Mouse (Mus musculus): ENCODE results near the gene Rpusd3. TPM values are rescaled to one million over a fixed set of nuclear protein-coding genes. Genes with fewer than 3 reads are reported as not detected.

Gene Rpusd3
- 25.7 and 27.2 TPM in 2 replicates for polyA plus RNA-seq (2014; fragmentation: Nextera tagmentation; extraction: Ambion mirVana)

- Histone ChIP-seq H3K36me3 (replicated peaks; ENCODE audit: control insufficient read depth, insufficient read depth, low read depth, low read length) (no peaks in the 10 kb centered on the region), H3K9ac (replicated peaks; ENCODE audit: low read length) (peak within 1 kb of the TSS; percentile 67), H3K4me1 (ENCODE audit: control insufficient read depth, insufficient read depth, low read length) (peaks cover 3% of the 10 kb centered on the region; the same call in 1 of the 2 replicates), H3K4me2 (ENCODE audit: low read depth, low read length) (peak within 1 kb of the TSS; percentile 87), H3K4me3 (ENCODE audit: low read depth, low read length) (peak within 1 kb of the TSS; percentile 63), H3K9me3 (replicated peaks; ENCODE audit: control insufficient read depth, low read length) (no peaks in the 10 kb centered on the region), H3K27ac (replicated peaks; ENCODE audit: low read depth, low read length) (no peak within 1 kb of the TSS), H3K27me3 (ENCODE audit: control insufficient read depth, insufficient read depth, low read length) (no peaks in the 10 kb centered on the region)
- DNase-seq (ENCODE audit: low spot score), result peak; percentile 98
- ATAC-seq (replicated peaks; ENCODE audit: insufficient number of reproducible peaks, low FRiP score, low TSS enrichment, low read depth), result peak; percentile 96
- 0% methylated on average over 25 of the region's 25 CpGs for WGBS
These were observed at the start of gene Rpusd3 for GRCm38 (mm10) chr6:113419199-113419587. Gene Rpusd3, minus strand, starts transcription at chr6:113419340.

DNA sequence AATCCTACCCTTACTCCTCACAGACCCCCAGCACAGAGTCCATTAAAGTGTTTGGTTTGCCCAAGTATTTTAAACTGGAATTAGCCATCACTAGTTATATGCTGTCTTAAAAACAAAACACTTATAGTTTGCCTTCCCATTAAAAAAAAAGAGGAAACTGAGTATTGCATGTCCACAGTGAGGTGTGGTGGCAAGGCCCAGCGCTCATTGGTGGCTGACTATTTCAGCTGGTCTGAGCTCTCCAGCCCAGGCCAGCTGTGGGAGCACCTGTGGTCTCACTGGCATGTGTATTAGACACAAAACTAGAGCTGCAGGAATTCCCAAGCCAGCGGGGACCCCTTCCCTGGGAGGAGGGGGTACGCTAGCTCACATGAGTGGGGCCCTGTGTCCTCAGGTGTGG lies 49.4 kb upstream of the Rpusd3 start:
- H3K36me3 ChIP-seq (replicated peaks; ENCODE audit: control insufficient read depth, insufficient read depth, low read depth, low read length), result no peaks in the 10 kb centered on the region
- no peak overlapping the region for H3K4me3 ChIP-seq (ENCODE audit: low read depth, low read length)
- H3K4me1 ChIP-seq (ENCODE audit: control insufficient read depth, insufficient read depth, low read length), result peaks cover 6% of the 10 kb centered on the region
- peaks cover 17% of the 10 kb centered on the region for H3K27me3 ChIP-seq (ENCODE audit: control insufficient read depth, insufficient read depth, low read length)
- ATAC-seq (replicated peaks; ENCODE audit: insufficient number of reproducible peaks, low FRiP score, low TSS enrichment, low read depth) (no peak), DNase-seq (ENCODE audit: low spot score) (no peak)
- 67% methylated on average over 3 of the region's 3 CpGs for WGBS
- H3K9me3 ChIP-seq (replicated peaks; ENCODE audit: control insufficient read depth, low read length), result no peaks in the 10 kb centered on the region
- no peak overlapping the region for H3K27ac ChIP-seq (replicated peaks; ENCODE audit: low read depth, low read length)
- H3K4me2 ChIP-seq (ENCODE audit: low read depth, low read length), result no peak overlapping the region
- H3K9ac ChIP-seq (replicated peaks; ENCODE audit: low read length), result no peak overlapping the region

DNA sequence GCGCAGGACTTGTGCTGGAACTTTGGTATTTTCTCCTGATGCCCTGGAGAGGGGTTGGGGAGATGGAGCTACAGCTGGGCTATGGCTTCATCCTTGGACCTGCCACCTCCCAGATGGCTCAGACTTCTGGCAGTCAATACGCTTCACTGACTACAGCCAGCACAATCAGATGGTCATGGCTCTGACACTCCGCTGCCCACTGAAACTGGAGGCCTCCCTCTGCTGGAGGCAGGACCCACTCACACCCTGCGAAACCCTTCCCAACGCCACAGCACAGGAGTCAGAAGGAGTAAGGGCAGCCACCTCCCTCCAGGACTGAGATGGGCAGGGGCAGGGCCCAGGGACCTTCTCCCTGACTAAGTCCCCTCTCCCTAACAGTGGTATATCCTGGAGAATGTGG lies 46.5 kb upstream of the Rpusd3 start:
- H3K9ac ChIP-seq (replicated peaks; ENCODE audit: low read length), result no peak overlapping the region
- ATAC-seq (replicated peaks; ENCODE audit: insufficient number of reproducible peaks, low FRiP score, low TSS enrichment, low read depth) (no peak), DNase-seq (ENCODE audit: low spot score) (no peak)
- H3K4me2 ChIP-seq (ENCODE audit: low read depth, low read length), result no peak overlapping the region
- H3K27ac ChIP-seq (replicated peaks; ENCODE audit: low read depth, low read length), result no peak overlapping the region
- H3K36me3 ChIP-seq (replicated peaks; ENCODE audit: control insufficient read depth, insufficient read depth, low read depth, low read length), result no peaks in the 10 kb centered on the region
- no peak overlapping the region for H3K4me3 ChIP-seq (ENCODE audit: low read depth, low read length)
- WGBS, result 55% methylated on average over 5 of the region's 5 CpGs
- no peaks in the 10 kb centered on the region for H3K9me3 ChIP-seq (replicated peaks; ENCODE audit: control insufficient read depth, low read length)
- H3K4me1 ChIP-seq (ENCODE audit: control insufficient read depth, insufficient read depth, low read length), result peaks cover 6% of the 10 kb centered on the region
- H3K27me3 ChIP-seq (ENCODE audit: control insufficient read depth, insufficient read depth, low read length), result peaks cover 11% of the 10 kb centered on the region

DNA sequence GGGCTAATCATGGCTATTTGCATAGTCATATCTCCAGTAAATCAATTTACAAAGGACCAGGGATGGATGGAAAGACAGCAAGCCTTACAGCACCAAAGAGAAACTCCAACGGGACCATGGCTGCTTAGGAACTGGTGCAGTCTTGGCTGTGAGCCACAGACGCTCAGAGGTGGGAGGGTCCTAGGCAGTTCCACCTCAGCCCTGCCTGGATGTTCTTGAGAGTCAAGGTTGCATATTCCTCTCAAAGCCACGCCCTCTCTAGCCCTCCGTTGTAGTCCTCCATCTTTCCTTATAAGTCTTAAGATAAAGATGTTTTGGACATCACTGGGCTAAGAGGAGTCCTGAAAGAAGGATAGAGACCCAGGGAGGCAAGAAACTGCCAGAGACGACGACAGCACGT lies 44.9 kb upstream of the Rpusd3 start:
- Histone ChIP-seq H3K4me3 (ENCODE audit: low read depth, low read length) (no peak overlapping the region), H3K27ac (replicated peaks; ENCODE audit: low read depth, low read length) (no peak overlapping the region), H3K9me3 (replicated peaks; ENCODE audit: control insufficient read depth, low read length) (no peaks in the 10 kb centered on the region), H3K4me1 (ENCODE audit: control insufficient read depth, insufficient read depth, low read length) (no peaks in the 10 kb centered on the region), H3K27me3 (ENCODE audit: control insufficient read depth, insufficient read depth, low read length) (no peaks in the 10 kb centered on the region), H3K4me2 (ENCODE audit: low read depth, low read length) (no peak overlapping the region), H3K9ac (replicated peaks; ENCODE audit: low read length) (no peak overlapping the region), H3K36me3 (replicated peaks; ENCODE audit: control insufficient read depth, insufficient read depth, low read depth, low read length) (no peaks in the 10 kb centered on the region)
- no peak for DNase-seq (ENCODE audit: low spot score)
- 70% methylated on average over 7 of the region's 7 CpGs for WGBS
- ATAC-seq (replicated peaks; ENCODE audit: insufficient number of reproducible peaks, low FRiP score, low TSS enrichment, low read depth), result no peak

- Histone ChIP-seq H3K4me2 (ENCODE audit: low read depth, low read length) (no peak overlapping the region; the same call in 1 of the 2 replicates), H3K27ac (replicated peaks; ENCODE audit: low read depth, low read length) (no peak overlapping the region)
- 57% methylated on average over 10 of the region's 10 CpGs for WGBS
These were observed 39.5 kb upstream of the Rpusd3 start for GRCm38 (mm10) chr6:113458635-113459034.

DNA sequence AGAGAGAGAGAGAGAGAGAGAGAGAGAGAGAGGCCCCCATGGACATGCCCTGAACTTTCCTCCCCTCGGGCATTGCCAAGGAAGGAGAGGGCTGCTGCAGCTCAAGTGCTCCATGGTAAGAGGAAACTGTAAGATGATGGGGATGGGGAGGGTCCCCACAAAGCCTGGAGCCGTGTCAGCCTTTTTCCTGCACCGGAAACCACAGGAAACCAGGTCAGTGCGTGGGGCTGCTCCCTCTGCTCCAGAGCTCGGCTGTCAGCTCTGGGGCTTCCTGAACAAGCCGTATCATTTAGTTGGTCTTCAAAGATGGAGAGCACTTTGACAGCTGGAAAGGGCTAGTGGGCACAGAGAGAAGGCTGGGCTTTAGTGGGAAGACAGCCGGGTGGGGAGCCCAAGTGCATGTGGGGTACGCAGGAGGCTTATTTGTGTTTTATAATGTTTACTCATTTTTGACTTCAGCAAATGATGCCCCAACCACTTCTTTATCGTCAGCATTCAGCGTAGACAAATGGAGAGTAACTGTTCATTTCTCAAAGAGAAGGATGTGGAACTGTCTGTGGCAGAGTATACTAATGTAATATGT lies 38.9 kb upstream of the Rpusd3 start, which contains the start of gene Il17re:
Gene Il17re (plus strand): TSS at position 533 of the 583 bp plus-strand sequence.
- H3K27me3 ChIP-seq (ENCODE audit: control insufficient read depth, insufficient read depth, low read length), result no peaks in the 10 kb centered on the region
- ATAC-seq (replicated peaks; ENCODE audit: insufficient number of reproducible peaks, low FRiP score, low TSS enrichment, low read depth) (no peak), DNase-seq (ENCODE audit: low spot score) (no peak)
- no peak within 1 kb of the TSS for H3K27ac ChIP-seq (replicated peaks; ENCODE audit: low read depth, low read length)
- H3K4me1 ChIP-seq (ENCODE audit: control insufficient read depth, insufficient read depth, low read length), result no peaks in the 10 kb centered on the region
- no peak within 1 kb of the TSS for H3K9ac ChIP-seq (replicated peaks; ENCODE audit: low read length)
- H3K4me2 ChIP-seq (ENCODE audit: low read depth, low read length), result no peak within 1 kb of the TSS; the same call in 1 of the 2 replicates
- no peak within 1 kb of the TSS for H3K4me3 ChIP-seq (ENCODE audit: low read depth, low read length)
- no peaks in the 10 kb centered on the region for H3K9me3 ChIP-seq (replicated peaks; ENCODE audit: control insufficient read depth, low read length)
- H3K36me3 ChIP-seq (replicated peaks; ENCODE audit: control insufficient read depth, insufficient read depth, low read depth, low read length), result no peaks in the 10 kb centered on the region
- WGBS, result 56% methylated on average over 10 of the region's 10 CpGs

More at GRCm38 (mm10) chr6:113458635-113459034, 39.5 kb upstream of the Rpusd3 start:
- DNase-seq (ENCODE audit: low spot score) (peak; percentile 38), ATAC-seq (replicated peaks; ENCODE audit: insufficient number of reproducible peaks, low FRiP score, low TSS enrichment, low read depth) (no peak)
- Histone ChIP-seq H3K27me3 (ENCODE audit: control insufficient read depth, insufficient read depth, low read length) (no peaks in the 10 kb centered on the region), H3K9ac (replicated peaks; ENCODE audit: low read length) (no peak overlapping the region), H3K4me3 (ENCODE audit: low read depth, low read length) (no peak overlapping the region), H3K4me1 (ENCODE audit: control insufficient read depth, insufficient read depth, low read length) (no peaks in the 10 kb centered on the region), H3K9me3 (replicated peaks; ENCODE audit: control insufficient read depth, low read length) (no peaks in the 10 kb centered on the region), H3K36me3 (replicated peaks; ENCODE audit: control insufficient read depth, insufficient read depth, low read depth, low read length) (no peaks in the 10 kb centered on the region)

DNA sequence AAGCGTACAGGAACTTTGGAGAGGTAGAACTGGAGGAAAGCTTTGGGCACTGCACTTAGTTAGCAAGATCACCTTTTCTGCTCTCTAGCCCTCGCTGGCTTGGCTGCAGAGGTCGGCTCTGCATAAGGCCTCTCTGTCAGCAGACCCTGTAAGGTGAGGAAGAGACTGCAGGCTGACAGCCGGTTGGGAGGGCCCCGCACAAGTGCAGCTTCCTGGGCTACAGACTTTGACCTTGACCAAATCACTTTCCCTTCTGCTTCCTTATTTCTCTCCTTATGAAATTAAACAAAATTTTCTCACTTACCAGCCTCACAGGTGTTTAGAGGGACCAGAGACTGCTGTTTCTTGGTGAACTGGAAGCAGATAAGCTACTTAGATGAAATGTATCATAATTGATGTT lies 35.9 kb upstream of the Rpusd3 start:
- Histone ChIP-seq H3K27ac (replicated peaks; ENCODE audit: low read depth, low read length) (no peak overlapping the region), H3K4me2 (ENCODE audit: low read depth, low read length) (no peak overlapping the region), H3K4me1 (ENCODE audit: control insufficient read depth, insufficient read depth, low read length) (no peaks in the 10 kb centered on the region), H3K4me3 (ENCODE audit: low read depth, low read length) (no peak overlapping the region), H3K27me3 (ENCODE audit: control insufficient read depth, insufficient read depth, low read length) (no peaks in the 10 kb centered on the region), H3K9ac (replicated peaks; ENCODE audit: low read length) (no peak overlapping the region), H3K9me3 (replicated peaks; ENCODE audit: control insufficient read depth, low read length) (no peaks in the 10 kb centered on the region), H3K36me3 (replicated peaks; ENCODE audit: control insufficient read depth, insufficient read depth, low read depth, low read length) (no peaks in the 10 kb centered on the region)
- WGBS, result 73% methylated on average over 5 of the region's 5 CpGs
- ATAC-seq (replicated peaks; ENCODE audit: insufficient number of reproducible peaks, low FRiP score, low TSS enrichment, low read depth), result no peak
- DNase-seq (ENCODE audit: low spot score), result no peak

DNA sequence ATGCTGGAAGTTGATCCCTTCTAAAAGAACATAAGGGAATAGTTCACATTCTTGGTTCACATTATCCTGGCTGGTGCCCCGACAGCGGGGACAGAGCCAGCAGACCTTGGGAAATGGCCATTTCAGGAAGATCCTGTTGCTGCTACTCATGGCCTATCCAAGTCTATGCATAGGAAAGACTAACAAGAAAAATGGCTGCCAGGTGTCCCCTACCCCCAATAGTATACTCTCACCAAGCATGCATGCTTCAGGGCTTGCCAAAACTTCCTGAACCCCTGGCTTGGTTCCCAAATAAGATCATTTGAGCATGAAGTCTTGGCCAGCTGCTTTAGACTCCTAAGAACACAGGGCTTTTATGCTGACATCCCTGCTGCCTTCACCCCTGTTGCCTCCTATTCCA lies 32.7 kb upstream of the Rpusd3 start:
- Histone ChIP-seq H3K27ac (replicated peaks; ENCODE audit: low read depth, low read length) (no peak overlapping the region), H3K4me2 (ENCODE audit: low read depth, low read length) (no peak overlapping the region), H3K4me1 (ENCODE audit: control insufficient read depth, insufficient read depth, low read length) (no peaks in the 10 kb centered on the region), H3K9ac (replicated peaks; ENCODE audit: low read length) (no peak overlapping the region), H3K4me3 (ENCODE audit: low read depth, low read length) (no peak overlapping the region), H3K9me3 (replicated peaks; ENCODE audit: control insufficient read depth, low read length) (no peaks in the 10 kb centered on the region), H3K36me3 (replicated peaks; ENCODE audit: control insufficient read depth, insufficient read depth, low read depth, low read length) (peaks cover 13% of the 10 kb centered on the region), H3K27me3 (ENCODE audit: control insufficient read depth, insufficient read depth, low read length) (no peaks in the 10 kb centered on the region)
- no peak for DNase-seq (ENCODE audit: low spot score)
- no peak for ATAC-seq (replicated peaks; ENCODE audit: insufficient number of reproducible peaks, low FRiP score, low TSS enrichment, low read depth)
- WGBS, result 74% methylated on average over 2 of the region's 2 CpGs
